Mouse (Mus musculus): ENCODE results near the gene Atg9a. TPM values are rescaled to one million over a fixed set of nuclear protein-coding genes. Genes with fewer than 3 reads are reported as not detected.
"Not testable (repeated sequence)": the region's sequence is repeated elsewhere in the genome, so short reads cannot be mapped to it uniquely, and the experiment has no call there.

Gene Atg9a
- total RNA-seq (2021) = 100 to 1,000 TPM; 134 to 137 TPM

DNA sequence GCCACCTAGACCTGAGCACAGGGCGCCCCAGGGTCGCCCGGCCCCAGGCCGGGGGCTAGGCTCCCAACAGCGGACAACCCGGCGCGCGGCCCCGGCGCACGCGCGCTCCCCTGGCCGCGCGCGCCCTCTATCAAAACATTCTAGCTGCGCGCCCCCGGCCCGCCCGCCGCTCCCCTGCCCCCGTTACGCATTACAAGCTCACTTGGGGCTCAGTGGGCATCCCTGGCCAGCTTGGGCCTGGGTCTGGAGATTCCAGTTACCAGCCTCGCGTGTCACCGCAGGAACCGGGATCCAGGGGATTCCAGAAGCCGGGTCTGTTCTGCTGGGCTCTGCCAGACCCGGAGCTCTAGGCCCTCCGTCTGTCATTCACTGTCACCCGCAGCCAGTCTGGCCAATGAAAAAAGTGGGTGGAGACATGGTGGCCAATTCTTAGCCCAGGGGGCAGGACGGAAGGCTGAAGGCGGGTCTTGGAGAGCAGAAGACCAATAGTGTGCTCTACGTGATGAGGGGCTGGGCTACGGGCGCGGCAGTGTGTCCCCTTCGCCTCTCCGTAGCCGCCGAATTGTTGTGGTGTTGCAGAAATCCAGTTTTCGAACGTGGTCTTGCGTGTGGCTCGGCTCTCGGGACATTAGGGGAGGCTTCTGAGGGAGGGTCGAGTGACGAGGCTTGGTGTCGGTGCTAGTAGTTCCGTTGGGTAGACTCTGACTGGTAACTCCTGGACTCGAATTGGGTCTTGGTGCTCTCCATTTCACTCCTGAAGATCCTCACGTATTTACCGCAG, at the start of gene Atg9a, which contains the start of gene Ankzf1:
TSS of gene Atg9a (minus strand) at position 575 of the 781 bp plus-strand sequence.
TSS of gene Ankzf1 (plus strand) at position 530 of the 781 bp plus-strand sequence.
- peak; percentile 95 to 99 for DNase-seq (ENCODE audit: low spot score in 2 of 2)
- intact Hi-C loops (cut with DNase I) = loop anchor here (2.0 kb wide), 1 partner anchor 19 kb away; the partner anchor contains the start of genes Glb1l and Stk16

DNA sequence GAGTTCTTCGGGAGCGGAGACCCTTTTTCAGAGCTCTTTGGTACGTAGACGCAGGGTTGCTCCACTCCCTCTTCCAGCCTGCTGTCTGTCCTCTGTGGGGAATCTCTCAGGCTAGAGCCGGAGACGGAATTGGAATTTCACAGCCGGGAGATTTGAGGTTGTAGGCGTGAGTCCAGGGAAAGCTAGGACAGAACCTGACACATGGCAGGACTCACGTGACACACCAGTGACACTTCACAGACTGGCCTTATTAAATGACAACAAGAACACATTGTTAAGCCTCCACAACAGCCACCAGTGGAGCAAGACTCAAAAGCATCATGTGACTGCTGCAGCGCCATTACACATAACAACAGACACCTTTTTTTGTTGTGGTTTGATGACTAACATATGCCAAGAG, 47.6 kb upstream of the Atg9a start:
- DNase-seq (ENCODE audit: low spot score in 2 of 2) = peak in 1 of 2 experiments; percentile 72

DNA sequence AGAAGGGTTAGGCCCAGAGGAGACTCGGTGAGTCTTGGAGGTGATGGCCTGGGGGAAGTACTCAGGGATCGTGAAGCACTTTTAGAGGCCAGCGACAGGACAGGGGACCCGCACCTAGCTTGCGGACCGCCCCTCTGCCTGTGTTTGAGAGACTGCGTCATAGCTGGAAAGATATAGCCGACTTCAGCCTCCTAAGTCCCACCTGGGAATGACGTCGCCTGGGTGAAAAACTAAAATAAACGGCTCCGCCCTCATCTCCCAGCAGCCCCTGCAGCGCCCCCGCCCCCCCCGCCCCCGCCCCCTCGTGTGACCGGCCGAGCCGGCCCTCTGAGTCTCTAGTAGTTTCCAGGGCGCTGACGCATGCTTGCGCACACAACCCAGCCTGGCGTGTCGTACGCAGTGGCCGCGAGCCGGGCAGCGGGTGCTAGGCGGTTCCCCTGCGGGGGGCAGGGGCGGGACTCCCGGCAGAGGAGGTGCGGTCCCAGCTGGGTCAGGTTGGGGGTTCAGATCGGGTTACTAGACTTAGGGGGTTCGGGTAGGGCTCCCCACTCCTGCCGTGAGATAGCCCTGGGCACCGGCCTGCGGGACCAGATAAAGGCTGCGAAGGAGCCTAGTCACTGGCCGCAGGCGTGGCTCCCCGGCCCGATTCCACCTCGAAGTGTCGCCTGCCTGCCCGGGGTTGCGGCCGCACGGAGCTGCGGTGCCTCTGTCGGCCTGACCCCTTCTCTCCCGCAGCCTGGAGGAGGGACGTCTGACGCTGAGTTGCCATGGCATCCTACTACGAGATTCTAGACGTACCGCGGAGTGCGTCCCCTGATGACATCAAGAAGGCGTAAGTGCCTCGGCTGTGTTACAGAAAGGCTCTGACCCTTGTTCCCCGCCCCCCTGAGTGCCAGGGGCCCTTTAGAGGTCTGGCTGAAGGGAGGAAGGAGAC, 44.4 kb upstream of the Atg9a start, which contains the start of gene Dnajb2:
TSS of gene Dnajb2 (plus strand) at position 290 of the 934 bp plus-strand sequence.
- peak; percentile 81 to 91 for DNase-seq (ENCODE audit: low spot score in 2 of 2)
- intact Hi-C loops (cut with DNase I) = loop anchor here (1.0 to 2.0 kb wide), 2 partner anchors 17 to 26 kb away; partner anchors contain the start of genes Glb1l, Stk16 and Tuba4a

More for the DNA sequence above, 47.6 kb upstream of the Atg9a start:
- intact Hi-C loops (cut with DNase I) = no loop called here

DNA sequence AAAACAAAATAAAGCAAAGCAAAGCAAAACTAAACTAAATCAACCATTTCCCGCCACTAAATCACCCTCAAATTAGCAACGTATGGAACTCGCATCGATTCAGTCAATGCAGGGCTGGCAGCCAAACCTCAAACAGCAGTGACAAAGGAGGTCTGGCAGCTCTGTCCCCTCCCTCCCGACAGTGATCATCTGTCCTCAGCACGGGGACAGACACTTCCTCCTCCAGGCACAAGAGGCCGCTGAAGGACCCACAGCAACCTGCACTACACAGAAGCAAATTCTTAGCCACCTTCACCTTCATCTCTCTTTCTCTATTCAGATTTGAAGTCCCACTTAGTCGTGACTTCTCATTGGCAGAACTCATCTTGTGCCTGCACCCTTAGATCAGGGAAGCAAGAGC, 42.6 kb upstream of the Atg9a start:
- DNase-seq (ENCODE audit: low spot score in 2 of 2) = peak; percentile 72 to 85
- intact Hi-C loops (cut with DNase I) = no loop called here

DNA sequence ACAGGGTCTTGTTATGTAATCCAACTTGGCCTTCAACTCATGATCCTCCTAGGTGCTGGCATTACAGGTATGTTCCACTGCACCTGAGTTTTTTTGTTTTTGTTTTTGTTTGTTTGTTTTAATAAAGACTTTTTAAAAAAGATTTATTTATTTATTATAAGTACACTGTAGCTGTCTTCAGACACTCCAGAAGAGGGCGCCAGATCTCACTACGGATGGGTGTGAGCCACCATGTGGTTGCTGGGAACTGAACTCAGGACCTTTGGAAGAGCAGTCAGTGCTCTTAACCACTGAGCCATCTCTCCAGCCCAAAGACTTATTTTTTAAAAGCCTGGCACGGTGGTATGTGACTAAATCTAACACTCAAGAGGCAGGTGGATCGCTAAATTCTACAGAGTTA, 40.5 kb upstream of the Atg9a start:
- intact Hi-C loops (cut with DNase I) = not testable (repeated sequence)

DNA sequence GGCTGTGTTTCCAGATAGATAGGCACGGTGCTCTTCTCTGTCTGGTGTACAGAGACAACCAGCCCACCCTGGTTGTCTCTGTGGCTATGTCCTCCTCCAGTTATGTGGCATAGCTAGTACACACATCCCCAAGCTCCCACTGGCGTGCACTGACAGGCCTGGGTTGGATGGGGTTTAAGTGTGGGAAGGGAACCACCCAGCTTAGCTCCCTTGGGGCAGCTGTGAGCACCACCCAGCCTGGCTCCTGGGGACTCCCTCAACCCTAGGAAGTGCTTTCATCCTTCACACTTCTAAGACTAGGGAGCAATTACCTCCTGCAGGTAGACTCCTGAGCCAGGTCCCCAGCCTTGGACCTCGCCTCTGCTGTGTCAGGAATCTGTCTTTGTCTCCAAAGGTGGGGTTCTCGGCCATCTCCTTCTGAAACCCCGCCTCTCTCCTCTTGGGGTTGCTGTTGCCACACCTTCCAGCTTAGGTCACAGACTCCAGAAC, 39.7 kb upstream of the Atg9a start, which contains the start of gene A630095N17Rik:
TSS of gene A630095N17Rik (minus strand) at position 439 of the 489 bp plus-strand sequence.
- no peak for DNase-seq (ENCODE audit: low spot score in 2 of 2)

More for the DNA sequence above, 40.5 kb upstream of the Atg9a start:
- DNase-seq (ENCODE audit: low spot score in 2 of 2) = not testable (repeated sequence)

DNA sequence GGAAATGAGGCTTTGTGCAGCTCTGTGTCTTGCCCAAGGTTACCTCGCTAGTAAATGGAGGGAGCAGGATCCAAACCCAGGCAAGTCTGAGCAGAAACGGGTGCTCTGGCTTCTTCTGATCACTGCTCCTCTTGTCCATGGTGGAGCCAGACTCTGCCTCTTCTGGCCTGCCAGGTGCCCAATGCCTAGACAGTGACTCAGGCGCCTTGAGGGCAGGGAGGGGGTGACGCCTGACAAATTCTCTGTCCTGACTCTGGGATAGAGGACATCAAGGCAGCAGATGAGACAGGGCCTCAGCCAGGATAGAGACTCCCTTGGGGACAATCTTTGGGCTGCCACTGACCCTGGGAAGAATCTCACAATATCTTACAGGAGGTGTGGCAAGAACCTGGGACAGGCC, 39.2 kb upstream of the Atg9a start:
- intact Hi-C loops (cut with DNase I) = no loop called here
- DNase-seq (ENCODE audit: low spot score in 2 of 2) = no peak

More for the DNA sequence above, 39.7 kb upstream of the Atg9a start, which contains the start of gene A630095N17Rik:
- intact Hi-C loops (cut with DNase I) = no loop called here

DNA sequence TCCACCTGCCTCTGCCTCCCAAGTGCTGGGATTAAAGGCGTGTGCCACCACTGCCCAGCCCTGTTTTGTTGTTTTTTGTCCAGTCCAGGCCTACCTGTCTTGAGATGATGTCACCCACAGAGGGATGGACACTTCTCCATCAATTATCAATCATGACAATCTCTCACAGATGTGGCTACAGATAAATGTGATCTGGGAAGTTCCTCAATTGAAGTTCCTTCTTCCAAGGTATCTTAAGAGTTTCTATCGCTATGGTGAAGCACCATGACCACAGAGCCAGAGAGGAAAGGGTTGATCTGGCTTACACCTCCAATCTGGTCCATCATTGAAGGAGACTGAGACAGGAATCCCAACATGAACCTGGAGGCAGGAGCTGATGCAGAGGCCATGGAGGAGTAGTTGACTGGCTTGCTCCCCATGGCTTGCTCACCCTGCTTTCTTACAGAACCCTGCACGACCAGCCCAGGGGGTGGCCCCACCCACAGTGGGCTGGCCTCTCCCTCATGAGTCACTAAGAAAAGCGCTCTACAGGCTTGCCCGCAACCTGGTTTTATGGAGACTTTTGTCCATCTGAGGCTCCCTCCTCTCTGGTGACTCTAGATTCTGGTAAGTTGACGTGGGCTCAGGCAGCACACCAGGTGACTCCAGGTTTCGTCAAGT, 38.5 kb upstream of the Atg9a start:
- no peak for DNase-seq (ENCODE audit: low spot score in 2 of 2)
- intact Hi-C loops (cut with DNase I) = no loop called here

DNA sequence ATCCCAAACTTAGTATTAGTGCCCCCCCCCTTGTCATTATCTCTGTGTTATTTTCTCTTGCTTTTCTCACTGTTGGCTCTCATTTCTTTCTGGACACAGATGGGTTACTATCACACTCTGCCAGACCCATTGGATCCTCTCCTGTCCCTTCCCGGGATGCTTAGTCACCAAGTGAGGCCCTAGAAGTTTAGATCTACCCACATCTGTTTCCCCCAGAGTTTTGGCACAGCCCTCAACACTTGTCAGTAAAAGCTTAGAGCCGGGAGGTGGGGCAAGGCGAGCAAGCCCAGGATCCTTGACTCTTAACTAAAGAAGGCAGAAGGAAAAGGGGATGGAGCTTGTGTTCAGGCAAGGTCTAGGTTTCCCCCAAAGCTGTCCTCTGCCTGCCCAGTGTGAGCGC, 37.2 kb upstream of the Atg9a start:
- DNase-seq (ENCODE audit: low spot score in 2 of 2) = no peak
- intact Hi-C loops (cut with DNase I) = no loop called here

DNA sequence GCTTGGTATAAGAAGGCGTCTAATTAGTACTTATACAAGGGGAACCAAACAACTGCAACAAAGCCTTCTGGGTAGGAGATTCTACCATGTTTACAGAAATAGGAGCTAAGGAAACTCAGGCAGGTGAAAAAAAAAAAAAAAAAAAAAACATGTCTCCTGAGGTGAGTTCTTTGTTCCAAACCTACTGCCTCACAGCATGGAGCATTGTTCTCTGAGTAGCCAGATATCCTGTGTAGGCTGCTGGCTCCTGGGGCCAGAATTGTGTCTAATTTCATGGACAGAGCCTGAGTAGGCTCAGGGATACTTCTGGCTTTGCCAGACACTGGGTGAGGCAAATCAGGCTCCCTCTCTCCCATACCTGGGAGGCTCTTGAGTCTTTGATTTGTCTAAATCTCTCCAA, 35.7 kb upstream of the Atg9a start:
- intact Hi-C loops (cut with DNase I) = no loop called here
- no peak for DNase-seq (ENCODE audit: low spot score in 2 of 2)

DNA sequence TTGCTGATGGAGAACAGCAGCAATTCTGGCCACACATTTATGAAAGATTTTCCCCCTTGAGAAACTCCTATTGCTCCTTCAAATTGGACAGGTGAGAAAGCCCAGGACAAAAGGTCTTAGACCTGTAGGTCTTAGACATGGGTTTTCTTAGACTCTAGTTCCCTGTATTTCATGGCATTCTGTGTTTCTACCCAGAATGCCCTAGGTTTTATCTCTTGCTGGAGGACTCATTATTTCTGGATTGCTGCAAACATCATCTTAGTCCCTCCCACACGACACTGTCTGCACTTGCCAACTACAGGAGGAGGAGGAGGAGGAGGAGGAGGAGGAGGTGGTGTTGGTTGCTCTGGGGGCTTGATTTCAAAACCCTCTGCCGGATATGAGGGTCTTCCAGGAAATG, 34.1 kb upstream of the Atg9a start:
- no peak for DNase-seq (ENCODE audit: low spot score in 2 of 2)
- intact Hi-C loops (cut with DNase I) = no loop called here

DNA sequence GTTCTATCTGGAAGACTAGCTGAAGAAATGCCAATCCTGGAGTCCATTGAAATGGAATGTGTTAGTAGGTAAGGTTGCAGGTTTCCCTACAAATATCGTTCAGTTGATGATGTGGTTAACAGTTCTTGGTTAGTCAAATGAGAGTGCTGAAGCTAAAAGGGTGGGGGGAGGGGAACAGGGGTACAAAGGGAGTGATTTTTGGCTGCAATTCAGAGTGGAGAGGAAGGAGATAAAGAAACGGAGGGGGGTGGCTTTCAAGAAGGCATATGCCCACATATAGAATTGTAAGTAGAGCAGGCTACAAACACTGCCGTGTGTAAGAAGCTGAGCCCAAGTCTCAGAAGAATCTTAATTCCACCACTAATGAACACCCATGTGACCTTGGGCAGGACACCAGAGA, 33.5 kb upstream of the Atg9a start:
- intact Hi-C loops (cut with DNase I) = no loop called here
- no peak for DNase-seq (ENCODE audit: low spot score in 2 of 2)

DNA sequence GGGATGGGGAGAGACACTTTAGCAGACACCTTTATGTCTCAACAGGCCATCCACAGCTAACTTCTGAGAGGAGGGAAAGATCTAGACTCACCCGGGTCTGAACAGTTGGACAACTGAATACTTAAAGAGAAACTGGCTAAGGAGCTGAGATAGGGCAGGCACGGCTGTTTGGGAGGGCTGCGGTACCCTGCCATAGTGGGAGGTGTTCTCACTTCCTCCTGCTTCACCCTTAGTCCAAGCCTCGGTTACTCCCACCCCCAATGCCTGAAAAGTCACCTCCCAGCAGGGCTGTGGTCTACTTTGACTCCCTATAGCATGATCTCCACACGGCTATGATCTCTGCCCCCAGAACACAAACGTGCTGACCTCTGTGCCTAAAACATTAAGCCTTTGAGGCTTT, 31.5 kb upstream of the Atg9a start:
- intact Hi-C loops (cut with DNase I) = no loop called here
- DNase-seq (ENCODE audit: low spot score in 2 of 2) = no peak

DNA sequence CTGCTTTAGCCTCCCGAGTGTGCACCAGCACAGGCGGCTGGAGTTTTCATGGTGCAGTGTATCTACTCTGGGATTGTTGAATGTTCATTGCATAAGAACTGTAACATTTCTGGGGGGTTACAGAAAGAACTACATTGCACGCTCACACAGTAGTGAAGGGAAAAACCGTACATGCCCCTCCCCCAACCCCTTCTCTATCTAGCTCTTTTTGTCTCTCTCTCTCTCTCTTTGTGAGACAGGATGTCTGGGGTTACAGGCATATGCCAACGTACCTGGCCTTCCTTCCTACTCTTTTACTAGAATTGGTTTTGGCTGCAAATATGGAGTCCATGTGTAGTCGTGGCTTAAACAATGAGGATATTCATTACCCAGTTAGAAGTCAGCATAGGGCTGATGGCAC, 30.9 kb upstream of the Atg9a start:
- intact Hi-C loops (cut with DNase I) = no loop called here

DNA sequence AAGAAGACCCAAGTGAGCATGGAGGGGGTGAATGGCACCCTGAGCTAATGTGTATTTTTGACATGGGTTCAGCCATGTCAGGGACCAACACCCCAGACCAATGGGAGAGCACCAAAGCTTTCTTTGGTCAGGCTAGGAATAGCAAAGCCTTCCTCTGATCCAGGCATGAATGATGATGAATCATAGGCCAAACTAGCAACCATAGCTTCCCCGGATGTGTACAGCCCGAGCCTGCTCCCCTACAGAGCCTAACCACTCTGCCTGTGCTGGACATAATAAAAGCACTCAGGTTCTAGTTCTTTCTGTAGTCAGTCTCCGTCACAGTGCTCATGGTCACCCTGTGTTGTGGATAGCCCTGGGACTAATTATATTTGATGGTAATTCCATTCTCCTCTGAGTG, 29.5 kb upstream of the Atg9a start:
- intact Hi-C loops (cut with DNase I) = no loop called here
- no peak for DNase-seq (ENCODE audit: low spot score in 2 of 2)

More for the DNA sequence above, 30.9 kb upstream of the Atg9a start:
- DNase-seq (ENCODE audit: low spot score in 2 of 2) = no peak

DNA sequence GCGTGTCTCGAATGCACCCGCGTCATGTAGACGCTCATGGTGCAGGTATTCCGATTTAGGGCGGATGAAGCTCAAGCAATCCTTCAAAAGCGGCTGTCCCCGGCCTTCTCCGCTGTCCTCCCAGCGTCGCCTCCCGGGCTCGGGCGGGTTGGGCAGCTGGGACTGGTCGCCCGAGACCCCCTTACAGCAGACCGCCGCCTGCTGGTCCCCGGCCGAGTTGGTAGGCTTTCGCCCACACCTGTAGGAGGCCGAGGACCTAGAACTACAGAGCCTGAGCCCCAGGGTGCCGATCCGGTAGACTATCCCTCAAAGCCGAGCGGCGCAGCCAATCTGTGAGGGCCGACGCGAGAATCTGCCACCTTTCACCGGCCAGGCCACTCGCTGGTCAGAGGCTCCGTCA, 27.5 kb upstream of the Atg9a start, which contains the start of gene Tuba4a:
TSS of gene Tuba4a (minus strand) at position 335 of the 400 bp plus-strand sequence.
- no peak for DNase-seq (ENCODE audit: low spot score in 2 of 2)
- intact Hi-C loops (cut with DNase I) = loop anchor here (1.0 kb wide), 1 partner anchor 17 kb away; the partner anchor contains the start of gene Dnajb2

DNA sequence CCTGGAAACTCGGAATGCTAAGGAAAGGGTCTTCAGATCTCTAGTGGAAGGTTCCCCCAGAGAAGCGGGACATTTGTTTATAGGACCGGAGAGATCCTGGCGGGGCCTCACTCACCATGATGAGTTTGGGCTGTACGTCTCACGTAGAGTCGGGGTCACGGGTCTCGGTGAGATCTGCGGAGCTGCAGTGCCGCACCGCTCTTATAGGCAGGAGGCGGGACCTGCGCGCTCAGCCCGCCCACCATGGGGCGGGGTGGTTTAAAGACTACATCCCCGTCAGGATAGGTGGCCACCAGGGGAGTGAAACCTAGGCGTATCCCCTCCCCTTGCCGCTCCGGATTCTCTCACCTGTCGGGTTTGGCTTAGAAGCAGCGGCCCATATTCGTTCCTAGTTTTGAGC, 27.1 kb upstream of the Atg9a start:
- intact Hi-C loops (cut with DNase I) = loop anchor here (1.0 kb wide), 1 partner anchor 17 kb away; the partner anchor contains the start of gene Dnajb2
- peak; percentile 90 to 96 for DNase-seq (ENCODE audit: low spot score in 2 of 2)

DNA sequence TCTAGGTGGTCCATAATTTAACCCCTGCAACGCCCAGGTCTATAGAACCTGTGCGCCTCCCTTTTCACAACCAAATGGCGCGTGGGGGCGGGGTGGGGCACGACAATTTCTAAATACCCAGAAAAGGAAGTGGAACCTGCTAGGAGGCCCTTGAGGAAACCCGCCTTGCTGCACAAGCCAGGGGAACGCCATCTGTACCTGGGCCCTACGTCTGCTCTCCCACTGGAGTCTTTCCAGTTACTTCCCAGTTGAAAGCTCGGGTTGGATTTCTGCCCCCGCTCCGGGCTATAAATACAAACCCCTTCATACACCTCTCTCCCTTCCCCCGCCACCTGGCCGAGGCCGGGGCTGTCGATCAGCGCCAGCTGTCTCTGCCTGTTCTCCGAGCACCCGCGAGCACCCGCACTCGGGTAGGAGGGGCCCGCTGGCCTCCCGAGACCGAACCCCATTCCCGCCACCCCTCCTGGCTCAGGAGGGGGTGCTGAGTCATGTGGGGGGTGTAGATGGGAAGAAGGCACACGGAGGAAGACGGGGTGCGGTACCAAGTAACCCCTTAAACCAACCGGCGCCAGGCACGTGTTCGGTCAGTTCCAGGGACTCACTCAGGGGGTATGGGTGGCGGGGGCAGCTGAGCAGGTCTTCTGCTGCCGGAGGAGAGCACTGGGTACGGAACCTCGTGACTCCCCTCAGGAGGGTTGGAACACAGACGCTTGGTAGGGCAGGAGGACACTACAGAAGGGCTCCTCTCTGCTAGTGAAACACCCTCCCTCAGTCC, 26.4 kb upstream of the Atg9a start:
- peak; percentile 69 to 89 for DNase-seq (ENCODE audit: low spot score in 2 of 2)
- intact Hi-C loops (cut with DNase I) = loop anchor here (1.0 kb wide), 1 partner anchor 18 kb away; the partner anchor contains the start of gene Dnajb2

All from left cerebral cortex, postnatal 25 days (tissue).